Mouse (Mus musculus) G1E (cell line): ENCODE results near the gene Mef2a.

Source experiments
- CTCF ChIP-seq: IDR thresholded peaks from 2 replicates; pipeline ENCODE4 v1.5.1; 2012; ENCODE audit warnings: low read depth, low read length, inconsistent platforms, mixed read lengths
- GATA1 ChIP-seq: IDR thresholded peaks from 2 replicates; pipeline ENCODE4 v1.6.1; 2012; ENCODE audit warnings: borderline replicate concordance, low read length, inconsistent platforms, mixed read lengths
- GATA2 ChIP-seq: IDR thresholded peaks from 2 replicates; pipeline ENCODE4 v1.6.1; 2012; ENCODE audit warnings: low read depth, low read length, inconsistent platforms, borderline replicate concordance
- TAL1 ChIP-seq: conservative IDR thresholded peaks from 2 replicates; pipeline ENCODE4 v1.6.1; 2012; ENCODE audit warnings: low read depth, low read length, inconsistent platforms, mixed read lengths

DNA sequence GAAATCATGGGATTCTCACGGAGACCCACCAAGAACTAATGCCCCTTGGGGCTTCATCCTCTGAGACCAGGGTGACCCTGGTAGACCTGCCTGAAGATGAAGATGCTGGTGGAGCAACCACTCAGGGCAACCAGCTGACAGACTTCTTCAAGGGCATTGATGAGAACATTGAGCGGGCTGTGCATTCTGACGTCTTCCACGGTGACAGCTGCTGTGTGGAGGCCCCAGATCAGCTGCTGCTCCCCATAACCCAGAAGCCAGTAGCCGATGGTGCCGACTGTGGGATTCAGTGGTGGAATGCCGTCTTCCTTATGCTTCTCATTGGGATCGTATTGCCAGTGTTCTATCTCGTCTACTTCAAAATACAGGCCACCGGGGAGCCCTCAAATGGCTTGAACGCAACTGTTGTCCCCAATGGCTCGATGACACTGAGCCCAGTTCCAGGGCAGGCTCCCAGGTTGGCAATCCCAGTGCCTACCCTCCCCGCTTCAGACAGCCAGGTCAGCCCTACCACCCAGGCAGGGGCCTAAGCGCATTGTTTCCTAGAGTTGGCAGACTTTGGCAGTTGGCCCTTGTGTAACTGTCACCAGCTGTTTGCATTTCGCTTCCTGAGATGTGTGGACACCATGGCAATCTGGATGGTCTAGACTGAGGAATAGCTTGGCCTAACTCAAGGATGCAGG is 146.6 kb downstream of the Mef2a start:
- TF ChIP-seq TAL1, result no peak
- TF ChIP-seq CTCF, result no peak
- no peak for TF ChIP-seq GATA1
- no peak for TF ChIP-seq GATA2
